Mouse (Mus musculus) brain, embryonic 14.5 days (tissue): ENCODE results near the gene Unc5b.

Experiments
- CTCF ChIP-seq: fragments of 200-500 bp; IDR thresholded peaks from 2 replicates; pipeline ENCODE4 v1.5.1; 2012; ENCODE audit warnings: inconsistent platforms, mild to moderate bottlenecking, moderate library complexity, borderline replicate concordance; ENCODE audit not compliant: insufficient read depth, insufficient read length; ENCODE audit errors: extremely low read depth
- POLR2A ChIP-seq: fragments of 200-500 bp; IDR thresholded peaks from 2 replicates; pipeline ENCODE4 v1.6.1; 2012; ENCODE audit warnings: mild to moderate bottlenecking, inconsistent platforms, borderline replicate concordance; ENCODE audit not compliant: poor library complexity, insufficient read depth, insufficient read length, severe bottlenecking; ENCODE audit errors: extremely low read depth

DNA sequence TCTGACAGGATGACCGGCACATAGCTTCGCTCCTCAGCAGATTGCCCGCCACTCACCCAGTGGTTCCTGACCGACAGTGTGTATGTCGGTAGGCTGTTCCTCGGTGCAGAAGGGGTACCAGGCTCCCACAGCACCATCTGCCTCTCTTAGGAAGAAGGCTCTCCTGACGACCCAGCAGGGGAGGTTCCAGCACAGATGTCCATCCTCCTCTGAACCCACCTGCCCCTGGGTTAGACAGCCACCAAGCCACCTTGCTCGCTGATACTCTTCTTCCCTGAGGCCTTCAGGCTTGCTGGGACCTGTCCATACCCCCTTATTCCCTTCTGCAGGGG lies 25.2 kb downstream of the Unc5b start:
- TF ChIP-seq POLR2A (no peak), CTCF (no peak)
